Mouse (Mus musculus): ENCODE results near the gene Zmiz2.
A peak's percentile ranks its signal among the peaks of the same experiment; 100 is the strongest.
"Not testable (repeated sequence)": the region's sequence is repeated elsewhere in the genome, so short reads cannot be mapped to it uniquely, and the experiment has no call there.

Zmiz2 gene

DNA sequence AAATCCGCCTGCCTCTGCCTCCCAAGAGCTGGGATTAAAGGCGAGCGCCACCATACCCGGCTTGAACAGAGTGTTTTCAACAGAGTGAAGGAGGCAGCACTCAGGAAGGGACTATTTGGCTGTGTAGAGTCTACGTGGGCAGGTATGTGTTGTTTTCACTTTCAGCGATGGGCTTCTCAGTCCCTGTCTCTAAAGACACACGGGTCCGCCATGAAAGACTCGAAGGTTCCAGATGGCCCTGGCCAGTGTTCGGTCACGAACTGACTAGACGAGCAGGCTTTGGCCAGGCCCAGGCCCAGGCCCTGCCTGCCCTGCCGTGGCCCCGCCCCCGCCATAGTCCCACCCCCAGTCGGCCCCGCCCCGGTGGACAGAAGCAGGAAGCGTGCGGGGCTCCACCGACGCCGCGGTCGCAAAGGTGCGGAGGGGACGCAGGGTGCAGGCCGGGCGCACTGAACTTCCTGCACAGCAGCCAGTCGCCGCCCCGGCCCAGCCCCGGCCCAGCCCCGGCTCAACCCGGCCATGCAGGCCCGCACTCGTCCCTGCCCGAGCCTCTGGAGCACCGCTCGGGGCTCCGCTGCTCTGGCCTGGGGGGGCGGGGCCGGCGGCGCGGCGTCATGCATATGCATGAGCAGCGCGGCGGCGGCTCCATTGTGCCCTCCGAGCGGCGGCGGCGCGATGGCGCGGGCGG is at the start of gene Zmiz2:
TSS of gene Zmiz2 (plus strand) at position 349 of the 688 bp plus-strand sequence.
- DNase-seq (ENCODE audit: low read depth), result peak; percentile 96

DNA sequence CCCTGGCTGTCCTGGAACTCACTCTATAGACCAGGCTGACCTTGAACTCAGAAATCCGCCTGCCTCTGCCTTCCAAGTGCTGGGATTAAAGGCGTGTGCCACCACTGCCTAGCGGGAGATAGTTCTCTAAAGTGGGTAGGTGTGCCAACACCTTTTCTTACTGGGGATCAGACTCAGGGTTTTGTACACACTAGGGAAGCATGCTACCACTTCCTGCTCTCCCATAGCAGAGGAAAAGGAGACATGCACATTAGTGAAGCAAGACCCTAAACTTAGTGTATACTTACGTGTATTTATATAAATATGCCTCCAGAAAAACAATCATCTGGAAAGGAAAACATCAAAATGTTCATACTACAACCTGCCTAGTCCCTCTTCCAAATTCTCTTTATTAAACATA is 42.9 kb upstream of the Zmiz2 start:
- no peak for DNase-seq (ENCODE audit: low read depth)

DNA sequence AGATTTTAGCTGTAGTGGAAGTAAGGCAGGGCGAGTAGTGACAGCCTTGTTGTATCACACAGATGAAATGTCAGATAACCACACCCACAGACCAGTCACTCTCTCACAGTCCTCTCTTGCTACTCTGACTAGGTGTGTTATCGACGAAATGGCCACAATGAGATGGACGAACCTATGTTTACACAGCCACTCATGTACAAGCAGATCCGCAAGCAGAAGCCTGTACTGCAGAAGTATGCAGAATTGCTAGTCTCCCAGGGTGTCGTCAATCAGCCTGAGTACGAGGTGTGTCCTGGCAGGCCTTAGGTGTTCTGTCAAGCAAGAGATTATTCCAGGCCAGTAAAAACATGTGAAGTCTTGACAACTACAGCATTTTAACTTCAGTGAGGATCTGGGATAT is 41.9 kb upstream of the Zmiz2 start:
- DNase-seq (ENCODE audit: low read depth), result no peak

DNA sequence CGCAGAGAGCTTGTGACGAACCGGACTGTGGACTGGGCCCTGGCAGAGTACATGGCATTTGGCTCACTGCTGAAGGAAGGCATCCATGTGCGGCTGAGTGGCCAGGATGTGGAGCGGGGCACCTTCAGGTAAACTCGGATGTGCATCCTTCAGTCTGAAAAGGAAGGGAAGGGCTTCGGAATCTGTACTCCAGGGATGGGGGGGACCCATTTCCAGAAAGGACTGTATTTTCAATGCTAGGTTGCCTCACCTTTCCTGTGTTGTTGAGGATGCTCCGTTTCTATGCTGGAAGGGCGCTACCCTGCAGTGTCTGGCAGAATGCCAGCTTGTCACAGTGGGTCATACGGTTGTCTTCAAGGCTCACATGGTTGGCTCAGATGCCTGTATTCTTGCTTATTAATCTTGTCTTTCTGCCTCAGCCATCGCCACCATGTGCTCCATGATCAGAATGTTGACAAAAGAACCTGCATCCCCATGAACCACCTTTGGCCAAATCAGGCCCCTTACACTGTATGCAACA is 40.1 kb upstream of the Zmiz2 start:
- DNase-seq (ENCODE audit: low read depth), result no peak

DNA sequence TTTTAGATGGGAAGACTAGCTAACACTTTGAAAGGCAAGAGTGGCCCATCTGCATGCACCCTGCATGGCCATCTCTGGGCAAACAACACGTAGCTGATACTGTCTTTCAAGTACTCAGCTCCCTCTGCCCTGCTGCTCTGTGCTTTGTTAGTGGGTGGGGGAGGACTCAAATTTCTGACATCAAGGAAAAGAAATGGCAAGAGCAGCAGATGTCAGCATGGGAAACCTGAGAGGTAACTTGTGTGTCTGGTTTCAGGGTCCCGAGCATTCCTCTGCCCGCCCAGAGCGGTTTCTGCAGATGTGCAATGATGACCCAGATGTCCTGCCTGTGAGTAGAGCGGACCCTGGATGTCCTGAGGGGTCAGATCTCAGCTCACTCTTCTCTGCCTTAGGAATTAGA is 39.3 kb upstream of the Zmiz2 start:
- DNase-seq (ENCODE audit: low read depth), result no peak

DNA sequence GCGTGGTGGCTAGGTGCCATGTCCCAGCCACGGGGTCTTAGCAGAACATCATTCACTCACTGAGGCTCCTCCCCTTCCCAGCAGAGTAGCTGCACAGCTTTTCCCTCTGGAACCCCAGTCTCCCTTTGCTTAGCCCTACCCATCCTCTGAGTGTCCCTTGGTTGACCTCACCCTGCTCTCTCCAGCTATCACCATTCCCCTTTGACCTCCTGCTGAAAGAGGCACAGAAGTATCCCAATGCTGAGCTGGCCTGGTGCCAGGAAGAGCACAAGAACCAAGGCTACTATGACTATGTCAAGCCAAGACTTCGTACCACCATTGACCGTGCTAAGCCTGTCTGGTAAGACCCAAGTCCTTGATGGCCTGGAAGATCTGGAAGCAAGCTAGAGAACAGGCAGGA is 33.8 kb upstream of the Zmiz2 start:
- no peak for DNase-seq (ENCODE audit: low read depth)

DNA sequence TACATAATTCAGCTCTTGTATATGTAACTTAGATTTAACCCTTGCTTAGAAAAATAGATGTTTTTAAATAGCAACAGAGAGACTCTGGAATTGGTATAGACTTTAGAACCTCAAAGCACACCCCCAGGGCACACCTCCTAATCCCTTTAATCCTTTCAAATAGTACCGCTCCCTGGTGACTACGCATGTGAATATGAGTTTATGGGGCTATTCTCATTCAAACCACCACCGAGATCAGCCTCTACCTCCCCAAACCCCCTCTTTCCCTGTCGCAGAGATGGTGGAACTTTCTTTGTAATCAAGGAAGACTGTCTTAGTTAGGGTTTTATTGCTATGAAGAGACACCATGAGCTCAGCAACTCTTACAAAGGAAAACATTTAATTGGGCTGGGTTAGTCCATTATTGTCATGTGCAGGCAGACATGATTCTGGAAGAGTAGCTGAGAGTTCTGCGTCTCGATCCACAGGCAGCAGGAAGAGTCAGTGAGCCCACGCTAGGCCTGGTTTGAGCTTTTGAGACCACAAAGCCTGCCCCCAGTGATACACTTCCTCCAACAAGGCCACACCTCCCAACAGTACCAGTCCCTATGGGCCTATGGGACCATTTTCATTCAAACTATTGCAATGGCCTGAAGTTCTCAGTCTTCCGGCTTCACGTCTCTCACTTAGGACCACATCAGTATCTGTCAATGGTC is 24.1 kb upstream of the Zmiz2 start:
- no peak for DNase-seq (ENCODE audit: low read depth)

DNA sequence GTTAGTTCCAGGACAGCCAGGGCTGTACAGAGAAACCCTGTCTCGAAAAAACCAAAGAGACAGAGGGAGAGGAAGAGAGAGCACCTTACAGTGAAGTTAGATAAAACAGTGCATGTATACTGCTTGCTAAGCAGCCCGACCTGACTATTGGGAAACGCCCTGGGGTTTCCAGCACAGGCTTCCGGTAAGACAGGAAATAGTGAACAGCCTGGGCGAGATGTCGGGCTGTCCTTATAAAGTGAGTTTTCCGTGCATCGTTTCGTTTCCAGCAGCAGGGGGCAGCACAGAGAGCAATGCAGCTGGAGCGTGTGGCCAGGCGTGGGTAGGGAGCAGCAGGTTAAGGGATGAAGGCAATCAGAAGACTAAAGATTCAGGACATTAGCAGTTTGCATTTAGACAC is 23.0 kb upstream of the Zmiz2 start:
- peak; percentile 95 for DNase-seq (ENCODE audit: low read depth)

DNA sequence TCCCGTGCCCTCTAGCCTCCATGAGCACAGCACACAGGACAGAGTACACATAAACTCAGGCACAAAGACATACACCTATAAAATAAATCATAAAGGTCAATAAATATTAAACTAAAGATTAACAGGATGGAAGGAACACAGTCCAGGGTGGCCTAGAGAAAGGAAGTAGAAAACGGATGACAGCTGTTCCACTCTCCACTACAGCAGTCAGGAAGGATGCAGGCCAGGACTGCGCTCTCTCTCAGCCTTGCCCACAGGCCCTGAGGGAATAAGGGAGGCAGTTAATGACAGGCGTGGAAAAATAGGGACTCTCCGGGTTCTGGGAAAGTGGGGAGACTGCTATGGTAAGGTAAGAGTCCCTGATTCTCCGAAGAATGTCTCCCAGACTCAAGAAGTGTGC is 22.4 kb upstream of the Zmiz2 start:
- no peak for DNase-seq (ENCODE audit: low read depth)

DNA sequence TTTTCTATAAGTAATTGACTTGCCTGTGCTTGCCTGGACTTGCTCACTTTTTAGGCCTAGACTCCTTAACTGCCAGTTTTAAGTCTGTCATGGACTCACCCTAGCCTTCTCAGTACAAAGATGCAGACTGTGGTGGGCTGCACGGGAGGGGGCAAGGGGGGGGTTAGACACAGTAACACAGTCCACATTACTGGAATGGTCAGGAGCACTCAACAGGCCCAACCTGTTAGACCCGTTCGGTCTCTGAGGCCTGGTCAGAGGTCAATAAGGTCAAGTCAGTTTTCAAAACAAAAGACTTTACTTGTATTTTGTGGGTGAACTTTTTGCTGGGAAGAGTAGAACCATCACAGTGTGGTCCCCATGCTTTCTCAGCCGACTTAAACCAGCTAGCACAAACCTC is 21.7 kb upstream of the Zmiz2 start:
- no peak for DNase-seq (ENCODE audit: low read depth)

DNA sequence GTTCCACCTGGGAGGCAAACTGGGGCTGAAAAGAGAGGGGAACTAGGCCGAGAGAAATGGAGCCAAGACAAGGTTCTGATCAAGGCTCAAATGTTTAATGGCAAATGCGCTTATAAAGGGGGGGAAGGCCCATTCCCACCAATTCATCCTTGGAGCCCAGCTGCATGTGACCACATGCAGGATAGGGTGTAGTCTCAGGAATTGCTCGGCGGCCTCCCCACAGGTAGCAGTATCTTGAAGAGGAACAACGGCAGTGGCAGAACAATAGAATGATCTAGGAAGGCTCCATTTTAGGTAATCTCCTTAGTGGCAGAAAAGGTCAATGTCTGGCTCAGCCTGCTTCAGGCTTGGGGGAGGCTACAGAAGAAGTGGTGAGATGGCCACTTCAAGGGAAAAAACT is 20.9 kb upstream of the Zmiz2 start:
- not testable (repeated sequence) for DNase-seq (ENCODE audit: low read depth)

DNA sequence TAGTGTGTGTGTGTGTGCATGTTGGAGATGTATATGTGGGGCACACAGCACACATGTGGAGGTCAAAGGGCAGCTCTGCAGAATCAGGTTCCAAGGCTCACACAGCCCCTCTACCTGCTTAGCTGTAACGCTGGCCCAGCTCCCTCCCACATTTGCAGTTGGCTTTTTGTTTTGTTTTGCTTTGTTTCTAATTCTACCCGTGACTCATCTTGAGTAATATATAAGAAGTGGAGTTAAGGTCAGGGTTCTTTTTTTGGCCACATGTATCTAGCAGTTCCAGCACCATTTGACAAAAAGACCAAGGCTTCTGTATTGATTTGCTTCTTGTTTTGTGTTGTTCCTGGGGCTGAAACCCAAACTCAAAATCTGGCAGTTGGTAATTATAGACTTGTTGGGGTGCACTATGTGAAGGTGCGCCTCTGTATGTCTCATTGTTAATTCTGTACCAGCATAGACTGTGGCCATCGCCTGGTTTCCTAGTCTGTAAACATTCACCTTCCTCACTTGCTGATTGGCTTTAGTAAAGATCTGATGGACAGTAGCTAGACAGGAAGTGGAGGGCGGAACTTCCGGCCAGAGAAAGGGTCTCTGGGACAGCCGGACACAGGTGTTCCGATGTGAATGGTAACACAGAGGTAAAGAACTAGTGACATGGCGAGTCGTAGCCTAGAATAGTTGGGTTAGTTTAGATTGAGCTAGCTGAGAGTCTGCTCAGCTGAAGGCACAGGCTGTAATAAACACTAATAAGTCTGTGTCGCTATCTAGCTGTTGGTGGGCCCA is 17.3 kb upstream of the Zmiz2 start:
- no peak for DNase-seq (ENCODE audit: low read depth)

DNA sequence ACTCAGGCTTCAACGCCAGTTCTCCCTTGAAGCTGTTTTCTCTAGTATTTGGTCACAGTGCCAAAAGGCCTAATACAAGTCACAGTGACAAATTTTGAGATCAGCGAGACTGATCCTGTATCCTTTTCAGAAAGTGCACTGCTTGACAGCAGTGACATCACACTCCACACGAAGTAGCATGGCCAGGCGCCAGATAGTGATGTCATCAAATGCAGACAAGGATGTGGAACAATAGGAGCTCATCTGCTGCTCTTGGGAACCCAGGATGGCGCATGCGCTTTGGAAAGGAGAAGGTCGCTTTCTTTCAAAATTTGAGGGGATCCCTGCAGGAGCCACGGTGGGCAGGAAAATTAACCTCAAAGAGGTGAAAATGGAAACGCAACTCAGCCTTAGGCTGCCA is 16.1 kb upstream of the Zmiz2 start:
- DNase-seq (ENCODE audit: low read depth), result no peak

DNA sequence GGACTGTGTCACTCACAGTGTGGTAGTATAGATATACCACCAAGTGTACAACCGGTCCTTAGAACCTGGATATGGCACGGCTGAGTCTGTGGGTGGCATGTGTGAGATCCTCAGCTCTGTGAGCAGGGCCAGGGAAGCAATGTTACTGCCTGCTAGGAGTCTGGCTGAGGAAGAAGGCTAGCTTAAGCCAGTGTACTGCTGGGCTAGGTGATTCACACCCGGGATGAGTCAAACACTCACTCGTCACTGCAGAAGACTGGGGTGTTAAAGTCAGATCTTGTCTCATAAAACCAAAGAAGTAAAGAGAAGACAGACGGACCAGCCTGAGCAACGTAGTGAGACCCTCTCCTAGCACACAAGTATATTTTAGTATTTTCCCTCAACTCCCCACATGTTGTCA is 8.0 kb upstream of the Zmiz2 start:
- no peak for DNase-seq (ENCODE audit: low read depth)

DNA sequence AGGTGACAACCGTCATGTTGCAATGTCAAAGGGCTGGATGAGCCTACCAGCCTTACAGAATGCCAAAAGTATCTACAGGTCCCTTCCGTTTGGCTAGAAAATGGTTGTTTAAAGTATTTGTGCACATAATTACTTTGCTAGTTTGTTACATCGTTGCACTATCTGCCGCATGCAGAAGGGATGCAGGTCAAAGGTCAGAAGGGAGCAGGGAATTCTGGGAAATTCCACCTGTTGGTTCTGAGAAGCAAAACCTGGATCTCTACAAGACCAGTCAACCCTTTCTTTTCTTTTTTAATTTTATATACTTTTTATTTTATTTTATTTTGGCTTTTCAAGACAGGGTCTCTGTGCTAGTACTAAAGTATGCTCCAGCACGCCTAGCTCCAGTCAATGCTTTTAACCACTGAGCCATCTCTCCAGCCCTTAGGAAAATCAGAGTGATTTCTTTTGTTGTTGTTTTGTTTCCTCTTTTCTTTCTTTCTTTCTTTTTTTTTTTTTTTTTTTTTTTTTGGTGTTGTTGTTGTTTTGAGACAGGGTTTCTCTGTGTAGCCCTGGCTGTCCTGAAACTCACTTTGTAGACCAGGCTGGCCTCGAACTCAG is 648 bp upstream of the Zmiz2 start:
- DNase-seq (ENCODE audit: low read depth), result peak; percentile 46

DNA sequence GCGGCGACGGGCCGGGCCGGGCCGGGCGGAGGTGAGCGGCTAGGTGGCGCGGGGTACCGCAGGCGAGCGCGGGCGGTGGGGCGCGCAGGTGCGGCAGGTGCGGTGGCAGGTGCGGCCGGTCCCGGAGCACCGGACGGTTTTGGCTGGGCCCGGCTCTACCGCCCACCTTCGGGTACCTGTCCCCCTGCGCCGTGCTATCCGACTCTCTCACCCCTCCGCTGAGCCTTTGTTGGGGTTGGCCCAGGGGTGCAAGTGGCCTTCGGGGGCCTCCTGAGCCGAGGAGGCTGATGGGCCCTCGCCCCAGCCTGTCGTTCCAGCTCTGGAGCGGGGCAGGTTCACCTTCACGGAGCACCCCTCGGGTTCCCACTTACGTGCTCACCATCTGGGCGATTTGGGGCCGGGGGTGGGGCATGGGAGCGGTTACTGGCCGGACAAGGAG is 628 bp downstream of the Zmiz2 start:
- DNase-seq (ENCODE audit: low read depth), result peak; percentile 56

DNA sequence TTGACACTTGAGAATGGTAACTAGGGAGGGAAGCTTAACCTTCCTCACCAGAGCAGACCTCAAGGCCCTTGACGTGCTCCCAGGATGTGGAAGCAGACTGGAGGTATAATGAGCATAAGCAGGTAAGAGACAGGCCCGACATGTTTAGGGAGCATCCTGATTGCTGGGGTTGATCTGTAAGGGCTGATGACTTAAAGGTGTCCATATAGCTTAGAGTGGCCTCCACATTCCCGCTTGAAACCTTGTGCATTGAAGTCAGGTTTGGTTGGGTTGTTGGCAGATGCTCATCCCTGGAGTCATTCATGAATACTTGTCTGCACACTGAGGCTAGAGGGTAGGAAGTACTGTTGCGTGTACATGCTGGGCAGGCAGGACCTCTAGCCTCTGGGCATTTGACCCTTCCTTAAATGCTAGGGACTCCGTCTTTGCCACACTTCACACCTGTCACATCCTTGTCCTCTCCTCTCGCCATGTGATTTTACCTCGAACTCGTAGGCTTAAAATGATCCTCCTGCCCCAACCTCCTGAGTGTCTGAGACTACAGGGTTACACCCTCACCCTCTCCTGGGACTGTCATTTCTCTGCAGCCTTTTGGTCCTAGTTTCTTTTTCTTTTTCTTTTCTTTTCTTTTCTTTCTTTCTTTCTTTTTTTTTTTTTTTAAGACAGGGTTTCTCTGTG is 1.6 kb downstream of the Zmiz2 start:
- DNase-seq (ENCODE audit: low read depth), result peak; percentile 61

DNA sequence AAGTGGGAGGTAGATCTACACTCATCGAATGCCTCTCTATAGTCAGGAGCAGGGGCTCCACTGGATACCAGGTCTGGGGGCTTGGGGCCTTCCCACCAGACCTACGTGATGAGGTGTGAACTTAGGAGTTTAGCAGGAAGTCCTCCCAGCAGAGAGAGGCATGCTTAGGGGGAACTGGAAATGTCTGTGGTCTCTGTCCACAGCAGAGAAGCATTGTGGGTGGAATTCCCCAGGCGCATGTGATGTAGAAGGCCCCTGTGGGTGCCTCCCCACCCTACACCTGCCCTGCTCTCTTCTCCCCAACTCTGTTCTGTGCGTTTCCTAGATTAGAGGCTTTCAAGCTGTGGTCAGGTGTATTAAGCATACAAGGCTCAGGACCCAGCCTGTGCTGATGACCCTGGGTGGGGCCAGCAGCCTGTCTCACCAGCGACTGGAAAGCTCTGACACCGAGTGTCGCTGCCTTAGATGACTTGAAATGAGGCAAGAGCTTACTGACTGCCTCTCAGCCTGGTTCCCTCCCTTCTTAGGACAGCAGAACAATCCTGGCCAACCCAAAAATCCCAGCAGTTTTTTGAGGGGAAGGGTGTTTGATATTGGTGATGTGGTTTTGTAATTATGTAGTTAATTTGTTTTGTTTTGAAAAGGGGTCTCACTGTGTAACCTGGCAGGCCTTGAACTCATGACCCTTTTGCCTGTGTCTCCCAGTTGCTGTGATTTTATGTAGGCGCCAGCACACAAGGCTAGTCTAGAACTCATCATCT is 2.8 kb downstream of the Zmiz2 start:
- DNase-seq (ENCODE audit: low read depth), result peak; percentile 84

DNA sequence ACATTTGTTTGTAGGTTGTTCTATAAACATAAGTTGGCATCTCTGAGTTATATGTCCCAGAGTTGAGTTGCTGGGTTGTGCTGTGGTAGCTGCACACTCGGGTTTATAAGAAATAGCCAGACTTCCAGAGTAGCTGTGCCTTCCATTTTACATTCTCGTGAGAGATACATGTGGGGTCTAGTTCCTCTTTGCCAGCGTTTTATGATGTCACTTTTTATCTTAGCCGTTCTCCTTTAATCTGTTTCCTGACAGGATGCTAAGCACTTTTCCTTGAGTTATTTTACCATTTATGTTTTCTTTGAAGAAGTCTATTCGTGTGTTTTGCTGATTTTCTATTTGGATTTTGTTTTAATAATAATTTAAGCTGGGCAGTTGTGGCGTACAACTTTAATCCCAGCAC is 4.0 kb downstream of the Zmiz2 start:
- no peak for DNase-seq (ENCODE audit: low read depth)

DNA sequence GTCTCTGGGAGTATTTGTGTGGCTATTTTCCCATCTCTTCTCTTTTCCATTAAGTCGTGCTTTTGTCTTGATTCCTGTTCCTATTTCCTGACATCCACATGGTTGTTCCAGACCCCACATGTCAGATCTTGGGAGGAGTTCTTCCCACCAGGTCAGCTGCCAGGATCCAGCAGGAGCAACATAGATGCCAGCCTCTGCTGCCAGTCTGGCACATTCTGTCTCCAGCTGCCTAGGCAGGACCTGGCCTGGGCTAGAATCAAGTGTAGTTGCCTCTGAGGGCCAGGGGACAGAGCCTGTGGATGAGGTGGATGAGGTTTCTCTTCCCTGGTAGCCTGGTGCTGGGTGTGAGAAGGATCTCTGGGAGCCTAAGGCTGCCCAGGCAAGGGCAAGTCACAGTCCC is 5.0 kb downstream of the Zmiz2 start:
- DNase-seq (ENCODE audit: low read depth), result no peak

DNA sequence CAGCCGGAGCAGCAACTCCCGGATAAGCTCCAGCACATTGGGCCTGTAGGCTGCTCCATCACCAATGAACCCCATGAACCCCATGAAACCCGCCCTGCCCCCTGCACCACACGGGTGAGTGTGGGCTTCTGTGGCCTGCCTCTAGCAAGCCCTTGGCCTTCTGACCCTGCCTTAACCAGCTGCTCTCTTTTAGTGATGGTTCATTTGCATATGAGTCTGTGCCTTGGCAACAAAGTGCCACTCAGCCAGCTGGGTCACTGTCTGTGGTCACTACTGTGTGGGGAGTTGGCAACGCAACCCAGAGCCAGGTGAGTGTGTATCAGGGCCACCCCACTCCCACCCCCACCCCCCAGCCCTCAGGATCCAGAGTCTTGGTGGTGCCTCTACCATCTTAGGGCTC is 6.7 kb downstream of the Zmiz2 start:
- DNase-seq (ENCODE audit: low read depth), result no peak

Data from induced T-regulatory cell, adult 2 months (primary cell).